Mouse (Mus musculus) spleen, adult 2 months (tissue): ENCODE measurements around the gene Arhgap22.

ENCODE experiments used
- CTCF ChIP-seq: fragments of 200-500 bp; IDR thresholded peaks from 2 replicates; pipeline ENCODE4 v1.5.1; 2011; ENCODE audit warnings: mild to moderate bottlenecking, inconsistent platforms; ENCODE audit not compliant: insufficient read depth, insufficient read length, insufficient replicate concordance; ENCODE audit errors: extremely low read depth
- POLR2A ChIP-seq: fragments of 200-500 bp; IDR thresholded peaks from 2 replicates; pipeline ENCODE4 v1.6.1; 2011; ENCODE audit warnings: low read depth, low read length, inconsistent platforms

GRCm38 (mm10) chr14:33260131-33260530, 46.3 kb downstream of the Arhgap22 start:
- no peak for TF ChIP-seq POLR2A
- no peak for TF ChIP-seq CTCF
